Mouse (Mus musculus) lung, embryonic 14.5 days (tissue): Measurements from ENCODE around the gene Tctn3. TPM values are rescaled to one million over a fixed set of nuclear protein-coding genes. Genes with fewer than 3 reads are reported as not detected.
"Not testable (repeated sequence)": the region's sequence is repeated elsewhere in the genome, so short reads cannot be mapped to it uniquely, and the experiment has no call there.

Source experiments
- ATAC-seq: fragments of 200-750 bp; cut with Nextera tagmentation; 2 replicates; pipeline ENCODE4 v1.8.0; 2017; ENCODE audit warnings: mild to moderate bottlenecking, moderate TSS enrichment, moderate library complexity; ENCODE audit not compliant: insufficient read depth
- DNase-seq: peaks from one replicate; pipeline ENCODE4 v3.0.0-alpha.2; 2015
- H3K27ac ChIP-seq: fragments of 300-500 bp; sonication (generic); 2 replicates; pipeline ENCODE4 v1.5.1; 2014; ENCODE audit warnings: low read depth, mild to moderate bottlenecking, moderate library complexity
- H3K27me3 ChIP-seq: fragments of 300-500 bp; sonication (generic); 2 replicates; pipeline ENCODE4 v1.6.1; 2014; ENCODE audit warnings: low read length, control low read depth; ENCODE audit not compliant: insufficient read depth
- H3K36me3 ChIP-seq: fragments of 300-500 bp; sonication (generic); 2 replicates; pipeline ENCODE4 v1.6.1; 2014; ENCODE audit warnings: control low read depth; ENCODE audit not compliant: insufficient read depth
- H3K4me1 ChIP-seq: fragments of 300-500 bp; sonication (generic); 2 replicates; pipeline ENCODE4 v1.6.1; 2014; ENCODE audit warnings: antibody characterized with exemption, control low read depth; ENCODE audit not compliant: insufficient read depth
- H3K4me2 ChIP-seq: fragments of 300-500 bp; sonication (generic); 2 replicates; pipeline ENCODE4 v1.6.1; 2014; ENCODE audit warnings: mild to moderate bottlenecking
- H3K4me3 ChIP-seq: fragments of 300-500 bp; sonication (generic); 2 replicates; pipeline ENCODE4 v1.5.1; 2014; ENCODE audit warnings: low read depth, low read length
- H3K9ac ChIP-seq: fragments of 300-500 bp; sonication (generic); 2 replicates; pipeline ENCODE4 v1.6.1; 2014
- H3K9me3 ChIP-seq: fragments of 300-500 bp; sonication (generic); 2 replicates; pipeline ENCODE4 v1.6.1; 2016; ENCODE audit warnings: low read depth, low read length, control low read depth
- CTCF ChIP-seq: IDR thresholded peaks from 2 replicates; pipeline ENCODE4 v1.5.1; 2016; ENCODE audit warnings: antibody characterized with exemption, low read depth
- WGBS: fragments of 180-500 bp; shearing (Covaris S2); extraction: QIAGEN DNeasy Blood & Tissue Kit; methylation state at CpG from one replicate; pipeline ENCODE4 v1.1.7; 2014; 5-methylcytosine and 5-hydroxymethylcytosine counted together
- polyA plus RNA-seq: library from polyadenylated mRNA; unstranded; fragments of >200 nt; fragmentation: Nextera tagmentation; extraction: Ambion mirVana; gene quantifications from 2 replicates; pipeline ENCODE4 v1.2.1, GENCODE M21; 2014

Tctn3 gene
- polyA plus RNA-seq, 1 experiment from 2014 or later, result 11.2 TPM

- Histone ChIP-seq H3K4me2 (no peak overlapping the region), H3K27me3 (no peaks in the 10 kb centered on the region), H3K36me3 (peaks cover 66% of the 10 kb centered on the region), H3K9me3 (no peaks in the 10 kb centered on the region), H3K4me3 (no peak overlapping the region), H3K4me1 (no peaks in the 10 kb centered on the region), H3K27ac (no peak overlapping the region), H3K9ac (no peak overlapping the region)
- TF ChIP-seq CTCF, result no peak
- ATAC-seq (no peak), DNase-seq (no peak)
- 66% methylated on average over 5 of the region's 5 CpGs for WGBS
Measured at GRCm38 (mm10) chr19:40581662-40582061, 30.4 kb downstream of the Tctn3 start.

GRCm38 (mm10) chr19:40580902-40581301, 31.1 kb downstream of the Tctn3 start:
- H3K4me3 ChIP-seq, result no peak overlapping the region
- 61% methylated on average over 2 of the region's 2 CpGs for WGBS
- no peaks in the 10 kb centered on the region for H3K9me3 ChIP-seq
- no peak overlapping the region for H3K9ac ChIP-seq
- no peaks in the 10 kb centered on the region for H3K27me3 ChIP-seq
- H3K36me3 ChIP-seq, result peaks cover 71% of the 10 kb centered on the region
- ATAC-seq, result no peak
- H3K27ac ChIP-seq, result no peak overlapping the region
- H3K4me2 ChIP-seq, result no peak overlapping the region
- no peak for TF ChIP-seq CTCF
- no peak for DNase-seq
- no peaks in the 10 kb centered on the region for H3K4me1 ChIP-seq

GRCm38 (mm10) chr19:40575438-40575837, 36.6 kb downstream of the Tctn3 start:
- Histone ChIP-seq H3K4me1 (no peaks in the 10 kb centered on the region), H3K36me3 (peaks cover 79% of the 10 kb centered on the region), H3K4me3 (no peak overlapping the region), H3K27ac (no peak overlapping the region), H3K27me3 (no peaks in the 10 kb centered on the region), H3K9ac (no peak overlapping the region), H3K9me3 (peaks cover 6% of the 10 kb centered on the region; the same call in 1 of the 2 replicates), H3K4me2 (no peak overlapping the region)
- no peak for TF ChIP-seq CTCF
- ATAC-seq, result no peak
- 65% methylated on average over 5 of the region's 5 CpGs for WGBS
- DNase-seq, result no peak

GRCm38 (mm10) chr19:40570726-40571125, 41.3 kb downstream of the Tctn3 start:
- Histone ChIP-seq H3K9ac (no peak overlapping the region), H3K4me2 (no peak overlapping the region), H3K36me3 (peaks cover 92% of the 10 kb centered on the region), H3K27me3 (no peaks in the 10 kb centered on the region), H3K9me3 (peaks cover 17% of the 10 kb centered on the region; the same call in 1 of the 2 replicates), H3K27ac (no peak overlapping the region), H3K4me3 (no peak overlapping the region), H3K4me1 (no peaks in the 10 kb centered on the region)
- ATAC-seq (no peak), DNase-seq (no peak)
- TF ChIP-seq CTCF, result no peak
- 81% methylated on average over 9 of the region's 9 CpGs for WGBS

GRCm38 (mm10) chr19:40567616-40568015, 44.4 kb downstream of the Tctn3 start:
- WGBS, result 89% methylated on average over 3 of the region's 3 CpGs
- H3K9ac ChIP-seq, result no peak overlapping the region
- H3K36me3 ChIP-seq, result peaks cover 92% of the 10 kb centered on the region

GRCm38 (mm10) chr19:40563880-40564645, 48.0 kb downstream of the Tctn3 start:
- H3K27ac ChIP-seq, result no peak overlapping the region
- DNase-seq, result no peak
- peaks cover 72% of the 10 kb centered on the region for H3K36me3 ChIP-seq
- no peak for TF ChIP-seq CTCF
- H3K27me3 ChIP-seq, result no peaks in the 10 kb centered on the region
- H3K4me1 ChIP-seq, result no peaks in the 10 kb centered on the region
- no peak overlapping the region for H3K4me2 ChIP-seq
- H3K9ac ChIP-seq, result no peak overlapping the region
- 66% methylated on average over 10 of the region's 10 CpGs for WGBS
- no peak for ATAC-seq
- H3K9me3 ChIP-seq, result no peaks in the 10 kb centered on the region
- H3K4me3 ChIP-seq, result no peak overlapping the region

More at GRCm38 (mm10) chr19:40567616-40568015, 44.4 kb downstream of the Tctn3 start:
- Histone ChIP-seq H3K27me3 (no peaks in the 10 kb centered on the region), H3K27ac (no peak overlapping the region), H3K4me3 (no peak overlapping the region), H3K9me3 (peaks cover 17% of the 10 kb centered on the region; the same call in 1 of the 2 replicates), H3K4me2 (no peak overlapping the region), H3K4me1 (no peaks in the 10 kb centered on the region)
- no peak for ATAC-seq
- DNase-seq, result peak; percentile 32
- no peak for TF ChIP-seq CTCF

- H3K36me3 ChIP-seq, result peaks cover 68% of the 10 kb centered on the region
- H3K27me3 ChIP-seq, H3K4me2 ChIP-seq, H3K4me3 ChIP-seq, H3K9ac ChIP-seq, H3K4me1 ChIP-seq, H3K27ac ChIP-seq, ATAC-seq, H3K9me3 ChIP-seq, DNase-seq: not testable (repeated sequence)
- 75% methylated on average over 12 of the region's 31 CpGs for WGBS
Measured at GRCm38 (mm10) chr19:40561521-40561920, 50.5 kb downstream of the Tctn3 start.
